9 mouse cellular contexts compared by ENCODE assay signal in the genomic region with DNA sequence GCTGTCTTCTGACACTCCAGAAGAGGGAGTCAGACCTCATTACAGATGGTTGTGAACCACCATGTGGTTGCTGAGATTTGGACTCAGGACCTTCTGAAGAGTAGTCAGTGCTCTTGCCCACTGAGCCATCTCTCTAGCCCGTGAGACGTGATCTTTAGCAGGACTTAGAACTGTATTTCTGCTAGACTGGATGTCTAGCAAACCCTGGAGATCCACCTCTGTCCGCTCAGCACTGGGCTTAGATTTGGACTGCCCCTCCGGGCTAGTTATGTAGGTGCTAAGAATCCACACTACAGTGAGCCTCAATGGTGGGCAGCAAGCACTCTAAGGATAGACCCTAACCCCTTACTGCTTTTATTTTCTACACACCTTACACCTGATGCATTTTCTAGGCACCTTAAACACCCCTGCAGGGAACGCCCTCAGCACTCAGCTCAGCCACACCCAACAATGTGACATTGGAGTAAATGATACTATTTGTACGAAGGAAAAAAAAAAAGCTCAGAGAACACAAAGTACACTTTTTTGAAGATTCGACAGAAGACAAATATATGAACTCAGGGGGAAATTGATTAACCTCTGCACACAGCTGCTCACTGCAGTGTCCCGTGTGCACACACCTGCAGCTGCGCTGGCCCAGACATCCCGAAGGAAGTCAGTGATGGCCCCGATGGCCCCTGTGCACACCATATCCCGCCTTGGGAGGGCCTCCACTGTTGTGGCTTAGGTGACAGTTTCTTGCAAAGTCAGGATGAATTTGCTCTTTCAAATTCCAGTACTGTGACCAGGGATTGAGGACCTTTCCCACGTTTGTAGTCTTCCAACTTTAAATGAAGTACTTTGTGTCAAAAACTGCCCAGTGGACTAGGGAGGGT. TPM values are rescaled to one million over a fixed set of nuclear protein-coding genes. Genes with fewer than 3 reads are reported as not detected.
A peak's percentile ranks its signal among the peaks of the same experiment; 100 is the strongest.
DNase-seq lines count a peak whose midpoint lies in the region; ATAC-seq and TF ChIP-seq lines count a peak whose summit lies in the region.
"Had no signal": no experiment of that assay in that cellular context is flagged by ENCODE, and none has a peak within 500 bp of the region (broad histone marks: within the 10 kb centered on the region; RNA-seq: fewer than 3 reads in every experiment).

No protein-coding gene starts in this region.

- H3K4me1 ChIP-seq in heart, embryonic 16.5 days (ENCODE audit: control insufficient read depth, insufficient read depth, low read length), result peaks cover 27% of the 10 kb centered on the region
- H3K4me1 ChIP-seq in E14TG2a.4 (replicated peaks; ENCODE audit: low read depth, low read length), result peaks cover 81% of the 10 kb centered on the region
- H3K4me1 ChIP-seq in embryonic facial prominence, embryonic 13.5 days, result peaks cover 53% of the 10 kb centered on the region
- H3K4me1 ChIP-seq in liver, embryonic 12.5 days, result peaks cover 87% of the 10 kb centered on the region

- peaks cover 11% of the 10 kb centered on the region; the same call in 1 of the 2 replicates for H3K27me3 ChIP-seq in heart, embryonic 16.5 days (ENCODE audit: control insufficient read depth, insufficient read depth, low read length)
- H3K27me3 ChIP-seq in E14TG2a.4 (ENCODE audit: insufficient read depth, low read length), result peaks cover 50% of the 10 kb centered on the region
- H3K27me3 ChIP-seq in embryonic facial prominence, embryonic 13.5 days, result peaks cover 98% of the 10 kb centered on the region
- peaks cover 27% of the 10 kb centered on the region for H3K27me3 ChIP-seq in liver, embryonic 12.5 days (replicated peaks)

- TF ChIP-seq CTCF in E14TG2a.4 (conservative IDR thresholded peaks at IDR 0.05; ENCODE audit: low read length), result no peak

- intact Hi-C loops in heart, postnatal 25 days (cut with DNase I), result no loop called here

- 71% methylated on average over 13 of the region's 13 CpGs for WGBS in heart, embryonic 16.5 days
- WGBS in embryonic facial prominence, embryonic 13.5 days, result 61% methylated on average over 13 of the region's 13 CpGs
- 51% methylated on average over 13 of the region's 13 CpGs for WGBS in liver, embryonic 12.5 days (ENCODE audit: insufficient replicate concordance)

- H3K27ac ChIP-seq in heart, embryonic 16.5 days (ENCODE audit: low read length), result 0 out of 2 replicates have a peak overlapping the region, but pooled peaks have one; percentile 38
- no peak overlapping the region for H3K27ac ChIP-seq in embryonic facial prominence, embryonic 13.5 days
- peak overlapping the region; percentile 96 for H3K27ac ChIP-seq in liver, embryonic 12.5 days

- no peaks in the 10 kb centered on the region for H3K36me3 ChIP-seq in heart, embryonic 16.5 days (ENCODE audit: control insufficient read depth, insufficient read depth)
- no peaks in the 10 kb centered on the region for H3K36me3 ChIP-seq in E14TG2a.4 (ENCODE audit: insufficient read depth, low read length)
- no peaks in the 10 kb centered on the region for H3K36me3 ChIP-seq in embryonic facial prominence, embryonic 13.5 days
- H3K36me3 ChIP-seq in liver, embryonic 12.5 days, result peaks cover 15% of the 10 kb centered on the region

- DNase-seq in heart, postnatal 25 days (ENCODE audit: low spot score), result no peak
- DNase-seq in ovary, postnatal 14 days (ENCODE audit: low spot score), result no peak
- no peak for DNase-seq in adrenal gland, adult 8-10 months

- H3K4me2 ChIP-seq in heart, embryonic 16.5 days (ENCODE audit: low read depth, low read length), result peak overlapping the region; percentile 61
- H3K4me2 ChIP-seq in embryonic facial prominence, embryonic 13.5 days, result peak overlapping the region; percentile 56
- peak overlapping the region; percentile 90 for H3K4me2 ChIP-seq in liver, embryonic 12.5 days

- ATAC-seq in heart, embryonic 16.5 days (replicated peaks; ENCODE audit: extremely low read depth, insufficient read depth, low FRiP score), result no peak
- no peak for ATAC-seq in embryonic facial prominence, embryonic 13.5 days (ENCODE audit: insufficient number of reproducible peaks, insufficient read depth, low FRiP score, low TSS enrichment, low read depth)
- no peak for ATAC-seq in liver, embryonic 12.5 days
- no peak for ATAC-seq in megakaryocyte-erythroid progenitor cell, adult 5-6 weeks (replicated peaks; ENCODE audit: low FRiP score, low TSS enrichment, poor library complexity, severe bottlenecking)

- no peaks in the 10 kb centered on the region for H3K9me3 ChIP-seq in heart, embryonic 16.5 days (replicated peaks; ENCODE audit: control insufficient read depth, low read length)
- no peaks in the 10 kb centered on the region for H3K9me3 ChIP-seq in E14TG2a.4 (ENCODE audit: low read length)
- H3K9me3 ChIP-seq in embryonic facial prominence, embryonic 13.5 days, result no peaks in the 10 kb centered on the region
- H3K9me3 ChIP-seq in liver, embryonic 12.5 days (replicated peaks), result no peaks in the 10 kb centered on the region

- peak overlapping the region; percentile 61 for H3K9ac ChIP-seq in heart, embryonic 16.5 days (ENCODE audit: low read length)
- no peak overlapping the region for H3K9ac ChIP-seq in embryonic facial prominence, embryonic 13.5 days
- peak overlapping the region; percentile 71 for H3K9ac ChIP-seq in liver, embryonic 12.5 days

- peak overlapping the region; percentile 48 for H3K4me3 ChIP-seq in heart, embryonic 16.5 days (ENCODE audit: low read length)
- peak overlapping the region; percentile 65 for H3K4me3 ChIP-seq in E14TG2a.4 (replicated peaks; ENCODE audit: low read length)
- H3K4me3 ChIP-seq in embryonic facial prominence, embryonic 13.5 days, result peak overlapping the region; percentile 29
- peak overlapping the region; percentile 55 for H3K4me3 ChIP-seq in liver, embryonic 12.5 days

RNA-seq across cellular contexts. Expression of a gene that starts 3.4 kb away (rescaled TPM):
- 662 and 667 TPM in 2 replicates for polyA plus RNA-seq in heart, embryonic 16.5 days (2015; fragmentation: Nextera tagmentation; extraction: Ambion mirVana)
- total RNA-seq in heart, postnatal 25 days (2021), result 100 to 1,000 TPM; 270 to 370 TPM
- 133 and 170 TPM in 2 replicates for polyA plus RNA-seq in embryonic facial prominence, embryonic 13.5 days (2015; fragmentation: Nextera tagmentation; extraction: Ambion mirVana)
- 3,299 and 3,537 TPM in 2 replicates for polyA plus RNA-seq in liver, embryonic 12.5 days (2016; fragmentation: Nextera tagmentation; extraction: Ambion mirVana)
- total RNA-seq in adrenal gland, adult 8-10 months (2022), result 100 to 1,000 TPM; 179 to 332 (median 286) TPM
- 524 and 583 TPM in 2 replicates for total RNA-seq in megakaryocyte-erythroid progenitor cell, adult 5-6 weeks (2014; fragmentation: Nextera tagmentation)
- 648 and 717 TPM in 2 replicates for total RNA-seq in megakaryocyte-erythroid progenitor cell, adult 5-6 weeks (2017)

RNA-seq across cellular contexts. Expression of a gene that starts 9.8 kb away (rescaled TPM):
- 58.8 and 59.5 TPM in 2 replicates for polyA plus RNA-seq in heart, embryonic 16.5 days (2015; fragmentation: Nextera tagmentation; extraction: Ambion mirVana)
- total RNA-seq in heart, postnatal 25 days (2021), result 100 to 1,000 TPM in 1 of 2 experiments, 10 to 100 TPM in 1; 47.6 to 115 TPM
- 56.8 and 70.4 TPM in 2 replicates for polyA plus RNA-seq in embryonic facial prominence, embryonic 13.5 days (2015; fragmentation: Nextera tagmentation; extraction: Ambion mirVana)
- 1,025 and 1,037 TPM in 2 replicates for polyA plus RNA-seq in liver, embryonic 12.5 days (2016; fragmentation: Nextera tagmentation; extraction: Ambion mirVana)
- 100 to 1,000 TPM; 120 to 244 (median 215) TPM for total RNA-seq in adrenal gland, adult 8-10 months (2022)
- total RNA-seq in megakaryocyte-erythroid progenitor cell, adult 5-6 weeks (2014; fragmentation: Nextera tagmentation), result 352 and 428 TPM in 2 replicates
- total RNA-seq in megakaryocyte-erythroid progenitor cell, adult 5-6 weeks (2017), result 400 TPM in 2 replicates
- total RNA-seq: neutrophil, adult 5-6 weeks had no signal

RNA-seq across cellular contexts. Expression of a gene that starts 29.9 kb away (rescaled TPM):
- 57.4 and 68.9 TPM in 2 replicates for polyA plus RNA-seq in heart, embryonic 16.5 days (2015; fragmentation: Nextera tagmentation; extraction: Ambion mirVana)
- total RNA-seq in heart, postnatal 25 days (2021), result 1 to 10 TPM; 3.2 to 5.6 TPM
- 0.58 and 1.1 TPM in 2 replicates for polyA plus RNA-seq in embryonic facial prominence, embryonic 13.5 days (2015; fragmentation: Nextera tagmentation; extraction: Ambion mirVana)
- 0.42 and 0.45 TPM in 2 replicates for polyA plus RNA-seq in liver, embryonic 12.5 days (2016; fragmentation: Nextera tagmentation; extraction: Ambion mirVana)
- 10 to 100 TPM in 2 of 4 experiments, 1 to 10 TPM in 2; 7.4 to 11.2 (median 9.6) TPM for total RNA-seq in adrenal gland, adult 8-10 months (2022)
- total RNA-seq in megakaryocyte-erythroid progenitor cell, adult 5-6 weeks (2014; fragmentation: Nextera tagmentation), result not detected in 2 replicates
- not detected in 2 replicates for total RNA-seq in megakaryocyte-erythroid progenitor cell, adult 5-6 weeks (2017)
- total RNA-seq: neutrophil, adult 5-6 weeks had no signal

RNA-seq across cellular contexts. Expression of a gene that starts 32.1 kb away (rescaled TPM):
- polyA plus RNA-seq in heart, embryonic 16.5 days (2015; fragmentation: Nextera tagmentation; extraction: Ambion mirVana), result 58.9 and 60.3 TPM in 2 replicates
- 10 to 100 TPM; 15.3 to 15.5 TPM for total RNA-seq in heart, postnatal 25 days (2021)
- 87.1 and 88.8 TPM in 2 replicates for polyA plus RNA-seq in embryonic facial prominence, embryonic 13.5 days (2015; fragmentation: Nextera tagmentation; extraction: Ambion mirVana)
- 74.6 and 77.0 TPM in 2 replicates for polyA plus RNA-seq in liver, embryonic 12.5 days (2016; fragmentation: Nextera tagmentation; extraction: Ambion mirVana)
- total RNA-seq in adrenal gland, adult 8-10 months (2022), result 10 to 100 TPM; 14.4 to 19.4 (median 17.0) TPM
- 66.6 and 86.4 TPM in 2 replicates for total RNA-seq in megakaryocyte-erythroid progenitor cell, adult 5-6 weeks (2014; fragmentation: Nextera tagmentation)
- 55.1 and 69.6 TPM in 2 replicates for total RNA-seq in megakaryocyte-erythroid progenitor cell, adult 5-6 weeks (2017)

RNA-seq across cellular contexts. Expression of a gene that starts 45.3 kb away (rescaled TPM):
- not detected in 2 replicates for polyA plus RNA-seq in heart, embryonic 16.5 days (2015; fragmentation: Nextera tagmentation; extraction: Ambion mirVana)
- not detected for total RNA-seq in heart, postnatal 25 days (2021)
- not detected in 2 replicates for polyA plus RNA-seq in embryonic facial prominence, embryonic 13.5 days (2015; fragmentation: Nextera tagmentation; extraction: Ambion mirVana)
- polyA plus RNA-seq in liver, embryonic 12.5 days (2016; fragmentation: Nextera tagmentation; extraction: Ambion mirVana), result not detected in 2 replicates
- total RNA-seq in adrenal gland, adult 8-10 months (2022), result not detected
- total RNA-seq in megakaryocyte-erythroid progenitor cell, adult 5-6 weeks (2014; fragmentation: Nextera tagmentation), result not detected in 2 replicates
- total RNA-seq in megakaryocyte-erythroid progenitor cell, adult 5-6 weeks (2017), result not detected in 2 replicates
- total RNA-seq: neutrophil, adult 5-6 weeks had no signal

Comparison
In these comparisons a context has a peak if more than half of its experiments do, and no peak if none do; other contexts are left out.
1. RNA of a gene that starts 29.9 kb away (total RNA-seq): 7.4 to 11.2 TPM in adrenal gland, adult 8-10 months and 3.2 to 5.6 TPM in heart, postnatal 25 days; not detected in megakaryocyte-erythroid progenitor cell, adult 5-6 weeks; every median in the first group is over 4 times any median in the second.
2. Peak in every context shown above with its lines, with median percentiles within 50 percentile points of each other: H3K4me2 ChIP-seq and H3K4me3 ChIP-seq.